Mouse (Mus musculus) C2C12 (cell line): Measurements from ENCODE around the gene Vps33a. TPM values are rescaled to one million over a fixed set of nuclear protein-coding genes. Genes with fewer than 3 reads are reported as not detected.
"Not testable (repeated sequence)": the region's sequence is repeated elsewhere in the genome, so short reads cannot be mapped to it uniquely, and the experiment has no call there.

Source experiments
- H3K27me3 ChIP-seq: one replicate; pipeline ENCODE4 v1.6.1; 2011; ENCODE audit not compliant: control insufficient read depth, insufficient read depth, insufficient read length
- H3K36me3 ChIP-seq: one replicate; pipeline ENCODE4 v1.6.1; 2011; ENCODE audit not compliant: control insufficient read depth, insufficient read depth
- H3K4me3 ChIP-seq: one replicate; pipeline ENCODE4 v1.5.1; 2011; ENCODE audit warnings: mild to moderate bottlenecking, control low read depth; ENCODE audit not compliant: poor library complexity, insufficient read depth, severe bottlenecking
- H3K79me2 ChIP-seq: one replicate; pipeline ENCODE4 v1.6.1; 2011; ENCODE audit not compliant: control insufficient read depth, insufficient read depth
- H3K79me3 ChIP-seq: one replicate; pipeline ENCODE4 v1.6.1; 2011; ENCODE audit warnings: low read depth, control low read depth
- H3ac ChIP-seq: one replicate; pipeline ENCODE3; 2011; ENCODE audit warnings: low read depth; ENCODE audit not compliant: control insufficient read depth, insufficient read length
- CEBPB ChIP-seq: IDR thresholded peaks from one replicate; pipeline ENCODE4 v1.6.1; 2011; ENCODE audit warnings: low read depth, mild to moderate bottlenecking, control low read depth, moderate library complexity
- CTCF ChIP-seq: IDR thresholded peaks from one replicate; pipeline ENCODE4 v1.5.1; 2011; ENCODE audit not compliant: control insufficient read depth, insufficient read depth, insufficient read length
- FOSL1 ChIP-seq: IDR thresholded peaks from one replicate; pipeline ENCODE4 v1.8.0; 2011; ENCODE audit warnings: mild to moderate bottlenecking, low read length; ENCODE audit not compliant: poor library complexity, insufficient read depth, severe bottlenecking
- MAX ChIP-seq: IDR thresholded peaks from one replicate; pipeline ENCODE4 v1.6.1; 2011; ENCODE audit warnings: mild to moderate bottlenecking, control low read depth
- MYOD1 ChIP-seq: IDR thresholded peaks from one replicate; pipeline ENCODE4 v1.6.1; 2011; ENCODE audit warnings: low read depth; ENCODE audit not compliant: control insufficient read depth, insufficient read length
- MYOG ChIP-seq: IDR thresholded peaks from one replicate; pipeline ENCODE4 v1.6.1; 2011; ENCODE audit not compliant: control insufficient read depth, insufficient read length; ENCODE audit errors: extremely low read depth
- USF1 ChIP-seq: IDR thresholded peaks from one replicate; pipeline ENCODE4 v1.6.1; 2011; ENCODE audit warnings: low read depth, mild to moderate bottlenecking, control low read depth, moderate library complexity
- polyA plus RNA-seq: library from polyadenylated mRNA; unstranded; fragments of >200 nt; fragmentation: generic; extraction: Trizol; gene quantifications from one replicate; pipeline ENCODE4 v1.2.1, GENCODE M21; 2012; ENCODE audit warnings: missing spikeins

Vps33a gene
- polyA plus RNA-seq, 1 experiment, result 18.4 TPM

GRCm38 (mm10) chr5:123523692-123524392 is 49.0 kb downstream of the Vps33a start, which contains the start of gene Diablo:
Gene Diablo (minus strand): TSS chr5:123524176.
- Histone ChIP-seq H3K79me3 (peaks cover 6% of the 10 kb centered on the region), H3K27me3 (no peaks in the 10 kb centered on the region), H3K4me3 (peak within 1 kb of the TSS; percentile 78), H3ac (peak within 1 kb of the TSS; percentile 74), H3K36me3 (peaks cover 6% of the 10 kb centered on the region), H3K79me2 (peaks cover 15% of the 10 kb centered on the region)
- TF ChIP-seq MYOD1 (no peak), USF1 (no peak), MYOG (no peak), FOSL1 (no peak), MAX (peak; percentile 61)

GRCm38 (mm10) chr5:123522166-123522565 is 50.7 kb downstream of the Vps33a start:
- no peak overlapping the region for H3ac ChIP-seq
- peaks cover 9% of the 10 kb centered on the region for H3K36me3 ChIP-seq
- H3K79me2 ChIP-seq, result peaks cover 15% of the 10 kb centered on the region
- peaks cover 6% of the 10 kb centered on the region for H3K79me3 ChIP-seq
- H3K27me3 ChIP-seq, result no peaks in the 10 kb centered on the region
- no peak for TF ChIP-seq MYOG
- no peak for TF ChIP-seq USF1
- H3K4me3 ChIP-seq, result no peak overlapping the region

GRCm38 (mm10) chr5:123521621-123522020 is 51.2 kb downstream of the Vps33a start:
- Histone ChIP-seq H3K79me3 (peaks cover 6% of the 10 kb centered on the region), H3K4me3 (no peak overlapping the region), H3K79me2 (peaks cover 15% of the 10 kb centered on the region), H3K36me3 (peaks cover 9% of the 10 kb centered on the region), H3K27me3 (no peaks in the 10 kb centered on the region), H3ac (no peak overlapping the region)
- TF ChIP-seq MYOG (no peak), CEBPB (no peak), MYOD1 (no peak)

- Histone ChIP-seq H3K4me3 (no peak overlapping the region), H3K27me3 (no peaks in the 10 kb centered on the region), H3K79me2 (peaks cover 15% of the 10 kb centered on the region), H3ac (no peak overlapping the region), H3K79me3 (peaks cover 6% of the 10 kb centered on the region), H3K36me3 (peaks cover 9% of the 10 kb centered on the region)
- no peak for TF ChIP-seq FOSL1
- no peak for TF ChIP-seq USF1
- no peak for TF ChIP-seq MYOG
- no peak for TF ChIP-seq MYOD1
- TF ChIP-seq MAX, result no peak
- no peak for TF ChIP-seq CTCF
- TF ChIP-seq CEBPB, result no peak
These were observed 52.2 kb downstream of the Vps33a start for GRCm38 (mm10) chr5:123520666-123521065.

GRCm38 (mm10) chr5:123514871-123515270 is 58.0 kb downstream of the Vps33a start:
- peaks cover 12% of the 10 kb centered on the region for H3K36me3 ChIP-seq
- no peak overlapping the region for H3K4me3 ChIP-seq
- no peaks in the 10 kb centered on the region for H3K27me3 ChIP-seq
- H3K79me2 ChIP-seq, result no peaks in the 10 kb centered on the region
- TF ChIP-seq MYOG (no peak), FOSL1 (no peak), CTCF (no peak), CEBPB (no peak), USF1 (no peak), MAX (no peak), MYOD1 (no peak)
- no peak overlapping the region for H3ac ChIP-seq
- H3K79me3 ChIP-seq, result no peaks in the 10 kb centered on the region

GRCm38 (mm10) chr5:123512102-123512501 is 60.7 kb downstream of the Vps33a start:
- Histone ChIP-seq H3ac (no peak overlapping the region), H3K4me3 (no peak overlapping the region), H3K27me3 (peaks cover 5% of the 10 kb centered on the region), H3K79me2 (no peaks in the 10 kb centered on the region), H3K36me3 (peaks cover 3% of the 10 kb centered on the region), H3K79me3 (no peaks in the 10 kb centered on the region)
- TF ChIP-seq MYOD1 (no peak), CTCF (no peak), USF1 (no peak), CEBPB (no peak), FOSL1 (no peak), MAX (no peak), MYOG (no peak)

- H3K4me3 ChIP-seq, H3ac ChIP-seq, H3K27me3 ChIP-seq, H3K79me2 ChIP-seq, H3K36me3 ChIP-seq, H3K79me3 ChIP-seq: not testable (repeated sequence)
These were observed 61.4 kb downstream of the Vps33a start for GRCm38 (mm10) chr5:123511426-123511825.
